Mouse (Mus musculus) brain, embryonic 14.5 days (tissue): ENCODE results near the gene Dip2b.

Source experiments
- CTCF ChIP-seq: fragments of 200-500 bp; IDR thresholded peaks from 2 replicates; pipeline ENCODE4 v1.5.1; 2012; ENCODE audit warnings: inconsistent platforms, mild to moderate bottlenecking, moderate library complexity, borderline replicate concordance; ENCODE audit not compliant: insufficient read depth, insufficient read length; ENCODE audit errors: extremely low read depth
- POLR2A ChIP-seq: fragments of 200-500 bp; IDR thresholded peaks from 2 replicates; pipeline ENCODE4 v1.6.1; 2012; ENCODE audit warnings: mild to moderate bottlenecking, inconsistent platforms, borderline replicate concordance; ENCODE audit not compliant: poor library complexity, insufficient read depth, insufficient read length, severe bottlenecking; ENCODE audit errors: extremely low read depth

DNA sequence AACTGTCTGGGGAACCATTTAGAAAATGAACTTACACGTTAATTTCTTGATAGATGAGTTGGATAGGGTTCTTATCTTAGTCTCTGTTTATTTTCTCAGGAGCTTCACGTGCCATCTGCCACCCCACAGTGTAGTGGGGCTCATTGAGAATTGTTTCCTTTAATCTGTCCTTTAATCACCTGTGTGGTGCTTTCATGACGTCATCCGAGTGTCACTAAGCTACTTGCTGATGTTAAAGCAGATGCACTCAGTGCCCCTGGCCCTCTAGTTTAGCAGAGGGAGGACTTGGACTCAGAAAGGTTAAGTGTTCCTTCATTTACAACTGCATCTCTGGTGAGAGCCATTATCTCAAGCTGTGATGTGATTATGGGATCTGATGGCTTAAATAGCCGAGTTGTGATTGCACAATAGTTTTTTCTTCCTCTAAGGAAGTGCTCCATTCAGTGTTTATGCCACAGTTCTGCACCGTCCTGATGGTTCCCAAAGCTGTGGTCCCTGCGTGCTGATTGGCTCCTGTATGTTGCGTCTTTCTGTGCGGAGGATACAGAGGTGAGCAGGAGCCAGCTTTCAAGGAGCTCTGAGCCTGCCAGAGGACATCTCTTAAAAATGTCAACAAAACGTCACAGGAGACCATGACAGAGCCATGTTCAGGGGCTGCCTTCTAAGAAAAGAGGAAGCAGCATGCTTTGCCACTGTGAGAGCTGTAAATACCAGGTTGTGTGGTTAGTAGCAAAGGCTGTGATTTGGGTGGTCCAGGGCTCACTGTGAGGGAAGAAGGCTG, 3.0 kb downstream of the Dip2b start:
- TF ChIP-seq CTCF (no peak), POLR2A (no peak)
